Mouse (Mus musculus) kidney, adult 2 months (tissue): ENCODE results near the gene Cyp17a1. TPM values are rescaled to one million over a fixed set of nuclear protein-coding genes. Genes with fewer than 3 reads are reported as not detected.

Source experiments
- DNase-seq: peaks from one replicate; pipeline ENCODE4 v3.0.0; 2021
- H3K27ac ChIP-seq: fragments of 200-500 bp; 2 replicates; pipeline ENCODE4 v1.5.1; 2012; ENCODE audit warnings: low read depth, low read length, control low read depth, inconsistent platforms; ENCODE audit not compliant: insufficient read depth
- H3K27me3 ChIP-seq: fragments of 200-500 bp; replicated peaks from 2 replicates; pipeline ENCODE4 v1.6.1; 2012; ENCODE audit warnings: mild to moderate bottlenecking, moderate library complexity, low read length, inconsistent platforms; ENCODE audit not compliant: control insufficient read depth, insufficient read depth
- H3K36me3 ChIP-seq: fragments of 200-500 bp; 2 replicates; pipeline ENCODE4 v1.6.1; 2012; ENCODE audit warnings: mild to moderate bottlenecking, moderate library complexity, low read length, inconsistent platforms; ENCODE audit not compliant: control insufficient read depth, insufficient read depth
- H3K4me1 ChIP-seq: fragments of 200-500 bp; 2 replicates; pipeline ENCODE4 v1.6.1; 2011; ENCODE audit warnings: low read length; ENCODE audit not compliant: control insufficient read depth, insufficient read depth
- H3K4me3 ChIP-seq: fragments of 200-500 bp; 2 replicates; pipeline ENCODE4 v1.5.1; 2011; ENCODE audit warnings: mild to moderate bottlenecking, low read depth, low read length, control low read depth; ENCODE audit not compliant: insufficient read depth
- CTCF ChIP-seq: fragments of 200-500 bp; conservative IDR thresholded peaks from 2 replicates; pipeline ENCODE4 v1.5.1; 2011; ENCODE audit warnings: low read depth, mild to moderate bottlenecking, control low read depth, low read length, moderate library complexity, mixed read lengths; ENCODE audit not compliant: insufficient read depth, insufficient read length
- POLR2A ChIP-seq: fragments of 200-500 bp; IDR thresholded peaks from one replicate; pipeline ENCODE4 v1.6.1; 2011; ENCODE audit warnings: low read depth, low read length, control low read depth
- WGBS: fragments of 180-500 bp; shearing (Covaris S2); methylation state at CpG from one replicate; pipeline ENCODE4 v1.1.7; 2018; 5-methylcytosine and 5-hydroxymethylcytosine counted together
- polyA plus RNA-seq: library from polyadenylated mRNA; depleted of rRNA; stranded (reverse); fragments of >200 nt; gene quantifications from 2 replicates; pipeline ENCODE4 v1.2.3, GENCODE M21; 2012

Cyp17a1 gene
- polyA plus RNA-seq, 1 experiment = 0.27 TPM

GRCm38 (mm10) chr19:46658851-46659250 lies 14.1 kb downstream of the Cyp17a1 start:
- H3K4me3 ChIP-seq = no peak overlapping the region
- no peaks in the 10 kb centered on the region for H3K27me3 ChIP-seq
- H3K4me1 ChIP-seq = no peaks in the 10 kb centered on the region
- no peak for DNase-seq
- H3K36me3 ChIP-seq = peaks cover 8% of the 10 kb centered on the region
- 59% methylated on average over 9 of the region's 9 CpGs for WGBS
- no peak overlapping the region; the same call in 1 of the 2 replicates for H3K27ac ChIP-seq
- no peak for TF ChIP-seq POLR2A
- no peak for TF ChIP-seq CTCF

DNA sequence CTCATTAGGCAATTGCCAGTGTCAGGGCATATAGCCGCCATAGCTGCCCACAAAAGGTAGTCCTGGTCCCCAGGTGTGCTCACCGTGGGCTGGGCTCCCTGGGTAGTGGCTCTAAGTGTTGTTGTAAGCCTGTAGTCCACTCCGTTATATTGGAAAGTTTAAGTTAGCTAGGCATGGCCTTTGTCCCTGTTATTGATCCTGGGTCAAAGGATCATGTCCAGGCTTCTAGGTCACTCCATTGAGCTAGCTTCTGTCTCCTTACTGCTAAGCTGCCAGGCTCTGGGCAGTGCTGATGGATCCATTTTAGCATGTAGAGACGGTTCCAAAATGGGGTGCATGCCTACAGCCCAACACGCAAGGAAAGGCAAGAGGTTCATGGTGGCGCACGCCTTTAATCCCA lies 14.6 kb downstream of the Cyp17a1 start:
- no peak overlapping the region for H3K4me3 ChIP-seq
- TF ChIP-seq CTCF = no peak
- TF ChIP-seq POLR2A = no peak
- H3K27ac ChIP-seq = no peak overlapping the region
- DNase-seq = no peak
- H3K4me1 ChIP-seq = no peaks in the 10 kb centered on the region
- WGBS = 96% methylated on average over 7 of the region's 7 CpGs
- peaks cover 8% of the 10 kb centered on the region for H3K36me3 ChIP-seq
- no peaks in the 10 kb centered on the region for H3K27me3 ChIP-seq

DNA sequence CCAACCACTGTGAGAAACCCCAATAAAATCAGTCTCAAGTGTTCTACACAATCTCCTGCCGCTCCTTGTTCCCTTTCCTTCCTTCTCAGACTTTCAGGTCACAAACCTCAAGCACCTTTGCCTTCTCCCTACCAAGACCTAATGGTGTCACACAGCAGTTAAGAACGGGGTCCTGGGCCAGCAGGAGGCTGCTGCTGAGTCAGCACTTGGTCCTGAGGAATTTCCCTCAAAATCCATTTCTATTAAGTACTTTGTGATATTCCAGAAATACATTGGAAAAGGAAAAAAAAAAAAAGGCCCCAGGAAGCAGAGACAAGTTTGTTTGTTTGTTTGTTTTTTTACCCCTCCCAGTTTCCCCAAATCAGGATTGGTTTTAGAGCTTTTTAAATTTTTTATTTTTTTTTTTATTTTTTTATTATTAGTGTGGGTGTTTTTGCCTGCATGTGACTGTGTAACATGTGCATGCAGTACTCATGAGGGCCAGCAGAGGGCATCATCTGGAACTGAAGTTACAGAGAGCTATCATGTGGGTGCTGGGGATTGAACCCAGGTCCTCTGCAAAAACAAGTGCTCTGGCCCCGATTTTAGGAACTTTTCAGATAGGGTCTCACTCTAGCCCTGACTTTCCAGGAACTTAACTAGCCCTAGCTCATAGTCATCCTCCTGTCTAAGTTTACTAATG lies 15.5 kb downstream of the Cyp17a1 start:
- H3K4me1 ChIP-seq = no peaks in the 10 kb centered on the region

DNA sequence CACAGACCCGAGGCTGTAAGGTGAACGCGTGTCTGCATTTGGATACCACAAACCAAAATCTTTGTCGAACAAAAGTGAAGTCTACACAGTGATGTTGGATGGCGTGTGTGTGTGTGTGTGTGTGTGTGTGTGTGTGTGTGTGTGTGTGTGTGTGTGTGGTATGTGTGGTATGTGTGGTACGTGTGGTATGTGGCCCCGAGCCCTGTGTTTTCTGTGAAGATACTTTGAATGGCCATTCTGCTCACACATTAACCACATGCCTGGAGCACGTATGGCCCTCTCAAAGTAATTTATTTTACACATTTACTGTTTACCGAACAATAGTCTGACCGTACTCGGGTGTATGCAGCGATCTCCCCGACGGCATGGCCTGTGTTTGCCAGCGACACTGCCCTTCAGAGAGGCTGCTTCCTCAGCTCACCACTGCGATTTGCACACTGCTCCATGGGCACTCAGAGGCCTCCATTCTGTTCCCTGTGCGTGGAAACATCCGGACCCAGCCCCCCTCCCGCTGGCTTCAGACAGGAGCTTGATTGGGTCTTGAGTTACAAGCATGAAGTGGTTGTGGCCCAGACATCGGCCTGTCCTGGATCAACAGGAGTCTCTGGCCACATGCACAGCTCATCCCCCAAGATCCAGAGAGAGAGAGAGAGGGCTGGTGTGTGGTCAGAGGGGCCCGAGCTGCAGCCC lies 16.7 kb downstream of the Cyp17a1 start:
- Histone ChIP-seq H3K36me3 (peaks cover 8% of the 10 kb centered on the region), H3K4me3 (no peak overlapping the region), H3K4me1 (no peaks in the 10 kb centered on the region), H3K27ac (no peak overlapping the region), H3K27me3 (no peaks in the 10 kb centered on the region)
- DNase-seq = no peak
- WGBS = 80% methylated on average over 21 of the region's 21 CpGs
- TF ChIP-seq CTCF = no peak
- no peak for TF ChIP-seq POLR2A

More for the DNA sequence above, 15.5 kb downstream of the Cyp17a1 start:
- no peak overlapping the region for H3K4me3 ChIP-seq
- 89% methylated on average over 3 of the region's 3 CpGs for WGBS
- peaks cover 8% of the 10 kb centered on the region for H3K36me3 ChIP-seq
- H3K27ac ChIP-seq = no peak overlapping the region
- no peaks in the 10 kb centered on the region for H3K27me3 ChIP-seq
- no peak for TF ChIP-seq POLR2A
- peak; percentile 52 for TF ChIP-seq CTCF
- DNase-seq = no peak

DNA sequence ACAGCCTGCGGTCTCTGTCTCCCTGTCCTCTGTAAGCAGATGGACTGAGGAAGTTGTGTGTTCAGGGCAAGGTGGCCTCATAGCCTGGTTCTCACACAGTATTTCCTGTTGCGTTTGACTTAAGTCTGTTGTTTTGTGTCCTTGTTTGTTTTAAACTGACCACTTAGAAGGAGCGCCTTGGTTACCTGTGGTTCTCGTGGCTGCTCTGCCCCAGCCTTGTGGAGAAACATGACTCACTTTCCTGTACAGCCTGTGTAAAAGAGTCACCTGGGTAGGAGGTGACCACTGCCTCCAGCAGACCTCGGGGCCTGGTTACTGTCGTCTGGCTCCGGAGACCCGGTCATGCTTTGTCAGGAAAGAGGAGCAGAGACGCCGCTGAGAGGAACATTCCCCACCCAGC lies 17.3 kb downstream of the Cyp17a1 start:
- DNase-seq = no peak
- WGBS = 86% methylated on average over 10 of the region's 10 CpGs

DNA sequence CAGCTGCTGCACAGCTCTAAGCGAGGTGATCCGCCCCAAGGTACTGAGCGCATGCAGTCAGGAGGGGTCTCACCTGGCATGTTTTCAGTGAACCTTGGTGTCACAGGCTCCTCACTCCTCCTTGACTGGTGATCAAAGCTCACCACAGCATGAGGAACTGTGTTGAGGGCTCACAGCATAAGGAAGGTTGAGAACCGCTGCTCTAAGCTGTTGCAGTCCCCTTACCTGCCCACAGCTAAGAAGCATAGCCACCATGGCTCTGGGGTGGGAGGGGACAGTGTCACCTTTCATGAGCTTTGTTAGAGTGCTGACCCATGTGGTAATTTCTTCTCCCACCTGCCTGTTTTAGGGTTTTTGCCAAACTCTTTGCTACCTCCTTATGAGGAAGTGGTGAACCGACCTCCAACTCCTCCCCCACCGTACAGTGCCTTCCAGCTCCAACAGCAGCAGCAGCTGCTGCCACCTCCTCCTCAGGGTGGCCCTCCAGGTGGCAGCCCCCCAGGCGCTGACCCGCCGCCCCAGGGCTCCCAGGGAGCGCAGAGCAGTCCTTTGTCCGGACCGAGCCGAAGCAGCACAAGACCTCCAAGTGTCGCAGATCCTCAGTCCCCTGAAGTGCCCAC lies 19.2 kb downstream of the Cyp17a1 start:
- no peak for DNase-seq
- WGBS = 88% methylated on average over 14 of the region's 14 CpGs
- H3K27ac ChIP-seq = no peak overlapping the region
- H3K36me3 ChIP-seq = peaks cover 8% of the 10 kb centered on the region
- H3K27me3 ChIP-seq = no peaks in the 10 kb centered on the region
- TF ChIP-seq CTCF = no peak
- no peak for TF ChIP-seq POLR2A
- H3K4me1 ChIP-seq = no peaks in the 10 kb centered on the region
- no peak overlapping the region for H3K4me3 ChIP-seq

More for the DNA sequence above, 17.3 kb downstream of the Cyp17a1 start:
- H3K36me3 ChIP-seq = peaks cover 8% of the 10 kb centered on the region
- H3K4me1 ChIP-seq = no peaks in the 10 kb centered on the region
- no peak overlapping the region for H3K4me3 ChIP-seq
- H3K27ac ChIP-seq = no peak overlapping the region
- TF ChIP-seq POLR2A (no peak), CTCF (no peak)
- H3K27me3 ChIP-seq = no peaks in the 10 kb centered on the region

DNA sequence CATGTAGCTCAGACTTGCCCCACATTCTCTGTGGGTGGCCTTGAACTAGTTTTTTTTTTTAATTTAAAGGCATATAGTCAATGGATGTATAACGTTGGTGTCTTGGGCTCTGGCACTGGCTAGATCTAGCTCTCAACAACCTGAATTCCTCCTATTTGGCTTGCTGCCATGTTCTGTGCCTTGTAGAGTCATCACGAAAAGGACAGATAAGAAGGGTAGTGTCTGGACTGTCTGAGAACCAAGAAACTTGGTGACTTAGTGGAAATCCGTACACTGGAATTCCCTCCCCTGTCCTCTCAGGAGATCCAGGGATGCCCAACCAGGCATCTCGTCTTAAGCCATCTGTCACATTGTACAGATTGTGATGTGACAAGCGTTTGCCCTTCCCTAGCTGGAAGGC lies 19.8 kb downstream of the Cyp17a1 start:
- no peak for DNase-seq
- no peaks in the 10 kb centered on the region for H3K27me3 ChIP-seq
- 76% methylated on average over 5 of the region's 5 CpGs for WGBS
- no peak overlapping the region for H3K27ac ChIP-seq
- H3K4me1 ChIP-seq = no peaks in the 10 kb centered on the region
- peaks cover 8% of the 10 kb centered on the region for H3K36me3 ChIP-seq
- TF ChIP-seq CTCF (no peak), POLR2A (no peak)
- H3K4me3 ChIP-seq = no peak overlapping the region
